Mouse (Mus musculus) activated CD4-positive, CD25-positive, alpha-beta regulatory T cell, adult 4 months (primary cell): Measurements from ENCODE around the gene Gprin2. TPM values are rescaled to one million over a fixed set of nuclear protein-coding genes. Genes with fewer than 3 reads are reported as not detected.

Source experiments
- ATAC-seq: one replicate; pipeline ENCODE4 v1.8.0; 2017
- polyA plus RNA-seq, 2 experiments: library from polyadenylated mRNA; unstranded; fragments of 100-300 nt; shearing (Covaris generic); gene quantifications; one replicate each; pipeline ENCODE4 v1.2.1; 2017

Gene Gprin2
- not detected for polyA plus RNA-seq

DNA sequence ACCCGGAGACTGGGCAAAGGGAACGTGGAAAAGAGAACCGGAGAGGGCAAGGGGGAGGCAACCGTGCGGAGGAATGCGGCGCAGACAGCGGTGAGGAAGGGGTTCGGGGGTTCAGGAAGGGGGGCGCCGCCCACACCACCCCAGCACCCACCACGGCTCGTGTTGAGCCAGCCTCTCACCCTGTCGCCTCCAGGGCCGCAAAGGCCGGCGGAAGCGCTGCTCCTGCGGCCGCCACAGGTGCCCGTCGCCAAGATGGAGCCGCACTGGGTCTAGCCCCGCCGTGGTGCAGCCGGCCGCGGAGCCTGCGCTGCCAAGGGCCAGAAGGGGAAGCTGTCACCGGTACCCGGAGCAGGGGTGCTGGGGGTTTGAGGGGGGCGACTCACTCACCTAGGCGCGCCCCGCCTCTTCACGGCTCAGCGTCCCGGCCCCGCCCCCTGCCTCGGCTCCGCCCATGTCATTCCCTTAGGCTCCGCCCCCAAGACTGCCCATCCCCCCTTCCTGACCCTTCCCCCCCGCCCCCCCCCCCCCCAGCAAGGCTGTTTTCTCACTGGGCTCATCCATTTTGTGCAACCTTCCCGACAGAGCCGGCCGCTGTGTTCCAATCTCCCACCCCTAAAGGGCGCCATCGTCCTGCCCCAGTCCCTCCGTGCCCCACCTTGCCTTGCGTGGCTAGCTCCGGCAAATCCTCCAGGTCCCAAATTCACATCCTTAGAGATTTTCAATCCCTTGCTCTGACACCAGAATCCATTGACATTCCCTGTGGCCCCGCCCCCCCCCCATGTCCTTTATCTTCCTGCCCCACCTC is at the start of gene Gprin2:
Gene Gprin2 (minus strand): TSS at position 423 of the 805 bp plus-strand sequence.
- no peak for ATAC-seq

DNA sequence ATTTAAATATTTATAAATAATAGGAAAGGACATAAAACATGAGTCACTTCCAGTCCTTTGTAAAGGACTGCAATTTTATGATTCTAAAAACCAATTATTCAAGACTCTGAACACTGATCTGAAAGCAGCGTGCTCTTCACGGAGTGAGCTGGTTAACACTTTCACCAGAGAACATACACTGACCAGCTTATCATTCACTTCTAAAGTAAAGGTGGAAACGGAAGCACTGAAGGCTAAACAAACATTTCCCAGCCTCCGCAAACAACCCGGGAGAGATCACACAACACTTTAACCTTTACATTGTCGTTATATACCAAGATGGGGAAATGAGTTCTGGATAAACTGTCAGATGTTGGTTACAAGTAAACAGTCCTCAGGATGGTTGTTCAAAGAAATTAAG is 39.2 kb upstream of the Gprin2 start:
- no peak for ATAC-seq

DNA sequence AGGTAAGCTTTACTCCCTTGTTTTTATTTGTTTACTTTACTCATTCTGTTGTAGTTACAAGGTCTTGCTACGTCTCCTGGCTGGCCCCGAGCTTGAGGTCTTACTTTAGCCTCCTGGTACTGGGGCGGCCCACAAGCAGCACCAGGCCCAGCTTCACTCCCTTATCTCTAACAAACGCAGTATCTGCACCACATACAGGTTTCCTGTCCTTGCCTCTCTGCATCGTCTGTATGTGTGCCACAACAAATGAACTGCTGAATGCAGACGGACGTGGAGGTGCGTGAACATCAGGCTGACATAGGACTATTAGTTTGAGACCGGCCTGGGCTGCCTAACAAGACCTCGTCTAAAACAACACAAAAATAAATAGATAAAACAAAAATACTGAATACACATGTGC is 38.8 kb upstream of the Gprin2 start:
- ATAC-seq: no peak

DNA sequence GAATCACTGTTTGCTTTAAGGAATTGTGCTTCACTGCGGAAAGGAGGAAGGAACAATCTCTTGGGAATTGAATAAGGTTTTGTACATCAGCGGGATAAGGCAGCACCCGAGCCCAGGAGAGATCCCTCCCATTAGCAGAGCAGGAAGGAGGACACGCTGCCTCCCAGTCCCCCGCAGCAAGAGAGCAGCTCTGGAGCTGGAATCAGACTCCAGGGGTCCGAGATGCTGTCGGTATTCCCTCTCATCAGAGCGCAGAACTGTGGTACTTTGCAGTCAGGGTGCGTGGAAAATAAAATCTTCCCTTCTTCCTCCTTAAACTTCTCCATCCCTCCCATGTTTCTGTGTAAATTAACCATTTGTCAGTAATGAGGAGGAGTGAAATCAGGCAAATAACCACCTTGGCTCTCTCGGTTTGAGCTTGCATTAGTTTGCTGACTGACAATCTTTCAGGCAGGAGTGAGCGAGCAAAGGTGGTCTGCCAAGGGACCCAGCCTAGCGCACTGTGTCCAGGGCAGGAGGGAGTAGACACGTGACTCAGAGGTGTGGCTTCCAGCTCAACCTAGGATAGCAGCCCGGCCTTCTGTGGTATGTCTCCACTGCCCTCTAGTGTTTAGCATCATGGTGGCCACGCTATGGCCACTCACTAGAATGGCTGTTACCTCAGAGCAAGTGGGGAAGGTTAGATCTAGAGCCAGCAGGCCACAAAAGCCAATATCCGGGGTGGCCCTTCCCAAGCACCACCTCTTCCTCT is 33.4 kb upstream of the Gprin2 start:
- ATAC-seq: no peak

DNA sequence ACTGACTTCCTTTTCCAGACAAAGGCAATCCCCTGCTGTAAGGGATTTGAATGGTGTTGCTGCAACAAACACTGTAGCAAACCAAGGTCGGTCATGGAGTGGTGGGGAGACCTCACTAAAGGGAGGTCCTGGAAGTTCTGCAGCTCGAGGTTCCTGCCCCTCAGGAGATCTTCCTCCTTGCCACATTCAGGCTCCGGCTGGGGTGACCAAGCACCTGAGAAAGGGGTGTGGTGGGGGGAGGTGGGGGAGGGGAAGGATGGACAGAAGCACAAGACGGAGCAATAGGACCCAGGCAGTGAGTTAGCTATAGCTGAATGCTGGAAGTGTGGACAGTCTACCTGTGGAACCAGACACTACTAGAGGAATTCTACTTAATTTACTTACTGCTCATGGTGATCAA is 32.4 kb upstream of the Gprin2 start:
- ATAC-seq: no peak

DNA sequence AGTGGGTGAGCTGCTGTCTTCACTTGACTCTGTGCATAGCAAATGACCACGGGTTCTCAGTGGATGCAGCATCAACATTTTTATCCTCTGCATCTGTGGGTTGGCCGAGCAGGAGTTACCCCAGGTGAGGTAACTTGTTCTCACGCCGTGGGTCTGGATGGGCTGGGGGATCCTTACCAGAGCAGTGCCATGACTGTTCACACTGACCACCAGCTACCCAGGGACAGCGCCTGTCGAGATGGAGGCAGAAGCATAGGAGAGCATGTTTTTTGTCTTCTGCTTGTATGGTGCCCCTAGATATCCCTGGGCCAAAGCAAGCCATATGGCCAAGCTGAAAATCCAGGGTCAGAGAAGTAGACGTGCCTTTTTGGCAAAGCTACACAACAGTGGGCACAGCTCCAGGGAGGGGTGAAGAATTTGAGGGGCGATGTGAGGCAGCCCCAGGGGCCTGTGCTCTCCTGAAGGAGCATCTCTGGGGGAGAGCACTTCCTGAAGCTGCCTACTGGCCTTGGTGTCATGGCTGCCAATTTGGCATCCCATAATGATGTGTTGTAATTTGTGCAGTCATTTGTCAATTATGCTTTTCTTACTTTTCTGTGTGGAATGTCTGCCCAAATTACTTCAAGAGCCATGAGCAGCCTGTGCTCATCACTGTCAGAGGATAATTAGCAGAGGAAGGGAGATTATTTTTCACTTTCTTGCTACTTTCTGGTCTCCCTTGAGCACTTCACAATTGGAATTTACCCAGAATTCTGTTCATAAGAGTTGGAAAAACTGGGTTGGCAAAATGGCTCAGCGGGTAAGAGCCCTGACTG is 31.6 kb upstream of the Gprin2 start:
- no peak for ATAC-seq

DNA sequence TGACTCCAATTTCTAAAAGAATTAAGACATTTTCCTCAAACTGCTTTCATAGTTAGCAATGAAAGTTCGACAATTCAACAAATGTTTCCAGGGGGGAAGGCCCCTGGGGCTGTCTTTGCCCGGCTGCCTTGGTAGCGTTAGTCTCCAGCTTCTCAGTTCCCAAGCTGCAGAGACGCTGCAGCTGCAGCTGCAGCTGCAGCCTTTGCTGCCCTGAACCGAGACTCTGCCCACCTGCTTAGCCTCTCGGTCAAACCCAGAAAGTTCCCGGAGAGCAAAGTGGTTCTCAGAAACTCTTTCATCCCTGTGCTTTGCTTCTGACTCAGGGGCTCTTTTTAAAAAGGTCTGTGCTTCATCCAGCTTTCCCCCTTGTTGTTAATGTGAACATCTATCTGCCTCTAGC is 30.9 kb upstream of the Gprin2 start:
- no peak for ATAC-seq

DNA sequence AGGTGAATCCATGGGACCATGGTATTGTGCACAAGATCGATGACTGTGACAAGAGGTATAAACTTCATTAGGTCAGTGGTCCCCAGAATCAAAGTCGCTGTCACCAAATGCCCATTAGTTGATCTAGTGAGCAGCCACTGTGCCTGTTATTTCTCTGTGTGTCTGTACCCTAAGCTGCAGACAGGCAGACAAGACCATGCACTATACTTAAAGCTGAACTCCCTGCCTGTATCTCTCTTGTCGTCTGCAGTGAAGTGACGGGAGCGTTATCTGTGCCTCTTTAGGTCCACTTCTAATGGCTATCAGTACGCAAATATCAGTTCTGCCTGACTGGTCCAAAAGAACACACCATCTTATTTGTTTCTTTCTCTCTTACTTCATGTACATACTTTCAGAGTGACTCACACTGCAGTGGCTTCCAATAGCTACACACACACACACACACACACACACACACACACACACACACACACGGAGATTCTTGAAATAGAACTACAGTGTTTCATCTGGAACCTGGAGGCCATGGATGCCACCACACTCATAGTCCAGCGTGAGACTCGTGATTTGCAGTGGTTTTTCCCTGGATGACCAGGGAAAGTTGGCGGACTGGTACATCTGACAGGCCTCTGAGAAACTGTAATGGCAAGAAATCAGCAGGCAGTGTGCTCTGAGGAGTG is 27.5 kb upstream of the Gprin2 start:
- no peak for ATAC-seq

DNA sequence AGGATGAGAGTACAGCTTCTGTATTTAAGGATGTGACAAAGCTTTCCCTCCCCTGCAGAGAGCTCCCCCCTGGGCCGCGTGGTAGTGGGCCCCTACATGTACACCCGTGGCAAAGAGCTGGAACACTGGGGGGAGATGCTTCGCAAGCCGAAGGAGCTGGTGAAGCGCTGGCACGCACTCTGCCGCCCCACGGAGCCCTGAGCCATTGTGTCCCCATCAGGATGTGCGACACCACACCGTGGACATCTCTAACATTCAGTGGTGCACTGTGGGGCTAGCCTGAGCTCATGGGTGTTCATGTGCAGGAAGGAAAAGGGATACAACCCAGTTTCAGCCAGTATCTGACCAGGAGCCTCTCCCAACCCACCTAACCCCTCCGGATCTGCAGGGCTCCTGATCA is 26.5 kb upstream of the Gprin2 start:
- ATAC-seq: no peak

DNA sequence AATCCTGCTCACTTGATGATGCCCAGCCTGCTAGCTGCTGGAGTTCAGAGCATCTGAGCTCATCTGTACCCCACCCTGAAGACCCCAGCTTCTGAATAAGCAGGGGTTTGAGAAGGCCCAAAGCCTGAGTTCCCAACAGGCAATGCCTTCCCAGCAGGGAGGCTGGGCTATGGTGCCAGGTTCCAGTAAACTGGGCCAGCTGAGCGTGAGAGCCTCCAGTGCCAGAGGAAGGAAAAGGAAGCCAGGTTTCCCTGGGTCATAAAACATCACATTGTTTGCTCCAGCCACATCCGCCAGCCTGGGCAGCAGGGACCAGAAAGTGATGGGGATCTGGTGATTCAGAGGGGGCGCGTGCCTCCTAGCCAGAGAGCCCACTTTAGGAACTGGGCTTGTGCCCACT is 25.1 kb upstream of the Gprin2 start:
- ATAC-seq: no peak

DNA sequence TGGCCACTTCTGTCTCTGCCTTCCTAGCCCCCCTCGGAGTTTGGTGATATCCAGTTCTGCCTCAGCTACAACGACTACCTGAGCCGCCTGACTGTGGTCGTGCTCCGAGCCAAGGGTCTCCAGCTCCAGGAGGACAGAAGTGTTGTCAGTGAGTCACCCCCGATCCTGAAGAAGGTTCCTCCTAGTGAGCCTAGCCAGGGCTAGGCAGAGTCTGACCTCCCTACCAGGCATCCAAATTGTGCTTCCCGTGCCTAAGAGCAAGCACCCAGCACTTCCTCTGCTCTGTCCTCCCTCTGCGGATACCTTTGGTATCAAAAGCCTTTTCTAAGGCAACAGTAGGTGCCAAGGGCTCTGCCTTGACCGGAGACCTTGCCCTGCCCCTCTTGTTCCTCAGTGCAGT is 24.5 kb upstream of the Gprin2 start:
- ATAC-seq: no peak

DNA sequence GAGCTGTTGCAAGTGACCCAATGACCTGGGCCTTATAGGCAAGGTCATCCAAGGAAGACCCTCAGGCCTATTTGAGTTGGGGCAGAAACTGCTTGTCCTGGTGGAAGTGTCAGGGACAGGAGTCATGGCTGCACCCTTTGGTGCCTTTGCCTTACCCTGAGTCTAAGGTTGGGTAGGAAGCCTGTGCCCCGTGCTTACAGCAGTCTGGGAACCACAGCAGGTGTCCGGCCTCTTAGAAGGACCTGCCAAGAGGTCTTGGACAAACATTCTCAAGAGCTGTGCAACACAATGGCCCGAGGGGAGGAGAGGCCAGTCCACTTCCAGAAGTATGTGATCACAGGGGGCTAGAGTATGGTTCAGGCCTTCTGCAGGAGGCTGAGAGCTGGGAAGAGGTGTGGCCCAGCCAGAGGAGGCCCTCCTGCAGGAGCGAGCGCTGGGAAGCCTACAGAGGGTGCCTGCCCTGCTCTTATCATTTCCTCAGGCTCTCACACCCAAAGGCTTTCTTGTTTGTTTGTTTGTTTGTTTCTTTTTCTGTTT is 22.0 kb upstream of the Gprin2 start:
- ATAC-seq: no peak

DNA sequence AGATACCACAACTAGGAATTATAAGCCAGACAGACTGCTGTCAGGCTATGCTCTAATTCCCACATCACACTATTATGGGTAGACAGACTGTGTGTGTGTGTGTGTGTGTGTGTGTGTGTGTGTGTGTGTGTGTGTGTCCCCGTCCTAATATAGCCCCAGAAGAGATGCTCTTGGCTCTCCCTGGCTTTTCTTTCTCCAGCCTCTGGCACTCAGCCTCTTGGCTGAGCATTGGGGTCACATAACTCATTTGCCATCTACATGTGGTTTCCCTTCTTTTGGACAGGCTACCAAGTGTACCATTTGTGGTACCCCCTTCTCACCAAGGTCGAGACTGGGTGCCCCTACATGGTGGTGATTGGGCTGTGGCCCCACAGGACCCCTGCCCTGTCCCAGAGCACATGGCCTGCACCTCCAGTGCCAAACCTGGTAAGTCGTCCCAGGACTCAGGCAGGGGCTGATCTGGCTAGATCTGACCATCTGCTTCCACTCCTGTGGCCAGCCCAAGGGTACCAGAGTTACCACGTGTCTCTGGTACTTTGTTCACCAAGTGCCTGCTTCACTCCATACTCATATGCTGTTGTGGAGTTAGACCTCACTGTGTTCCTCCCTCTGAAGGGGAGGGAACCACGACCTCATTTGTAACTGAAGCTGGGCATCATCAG is 20.1 kb upstream of the Gprin2 start:
- ATAC-seq: no peak

DNA sequence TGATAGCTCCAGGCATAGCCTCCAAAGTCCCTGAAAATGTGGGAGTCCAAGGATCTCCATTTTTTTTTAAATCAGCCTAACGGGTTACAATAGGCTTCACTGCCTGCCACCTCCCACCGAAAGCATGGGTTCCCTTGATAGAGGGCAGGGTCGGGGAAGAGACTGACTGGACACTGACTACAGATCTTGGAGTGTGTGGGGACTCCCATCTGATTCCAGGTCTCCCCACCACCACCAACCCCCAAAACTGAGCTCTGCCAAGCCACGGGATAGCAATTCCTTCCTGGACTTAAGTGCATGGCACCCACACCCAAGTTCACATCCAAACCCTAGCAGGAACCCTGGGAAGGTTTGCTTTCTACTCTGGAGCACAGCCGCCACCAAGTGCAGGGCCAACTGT is 19.0 kb upstream of the Gprin2 start:
- no peak for ATAC-seq

DNA sequence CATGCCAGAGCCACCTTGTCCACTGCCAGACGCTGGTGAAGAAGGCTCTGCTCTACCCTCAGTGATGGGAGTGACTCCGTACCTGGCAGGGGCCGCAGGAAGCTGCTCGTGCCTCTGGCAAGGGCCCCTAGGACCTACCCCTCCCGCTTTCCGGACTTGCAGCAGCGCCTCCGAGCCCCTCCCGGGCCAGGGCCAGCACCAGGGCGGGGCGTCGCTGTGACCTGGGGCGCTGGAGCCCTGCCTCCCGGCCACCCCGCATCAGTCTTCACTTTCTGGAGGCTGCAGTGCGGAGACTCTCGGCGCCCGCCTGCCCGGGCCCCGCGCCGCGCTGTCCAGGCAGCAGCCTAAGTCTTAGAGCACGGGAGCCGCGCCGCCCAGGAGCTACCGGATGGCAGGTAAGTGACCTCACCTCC is 18.3 kb upstream of the Gprin2 start:
- ATAC-seq: no peak

DNA sequence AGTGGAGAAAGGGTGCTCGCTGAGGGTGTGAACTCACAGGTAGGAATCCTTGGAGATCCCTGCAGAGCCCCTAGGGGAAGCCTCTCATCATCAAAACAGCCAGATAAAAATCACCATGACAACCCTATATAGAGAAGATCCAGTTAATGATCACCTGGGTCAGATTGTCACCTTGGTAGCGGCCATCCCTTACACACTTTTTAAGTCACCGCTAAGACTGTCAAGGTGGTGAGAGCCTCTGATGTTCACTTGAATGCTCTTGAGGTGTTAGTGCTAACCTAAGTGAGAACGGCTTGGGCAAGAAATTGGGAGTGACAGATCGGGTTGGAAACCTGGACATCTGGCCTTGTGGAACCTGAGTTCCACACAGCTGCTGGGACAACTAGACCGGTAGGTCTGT is 17.8 kb upstream of the Gprin2 start, which contains the start of gene Syt15:
Gene Syt15 (plus strand): TSS at position 301 of the 400 bp plus-strand sequence.
- no peak for ATAC-seq

DNA sequence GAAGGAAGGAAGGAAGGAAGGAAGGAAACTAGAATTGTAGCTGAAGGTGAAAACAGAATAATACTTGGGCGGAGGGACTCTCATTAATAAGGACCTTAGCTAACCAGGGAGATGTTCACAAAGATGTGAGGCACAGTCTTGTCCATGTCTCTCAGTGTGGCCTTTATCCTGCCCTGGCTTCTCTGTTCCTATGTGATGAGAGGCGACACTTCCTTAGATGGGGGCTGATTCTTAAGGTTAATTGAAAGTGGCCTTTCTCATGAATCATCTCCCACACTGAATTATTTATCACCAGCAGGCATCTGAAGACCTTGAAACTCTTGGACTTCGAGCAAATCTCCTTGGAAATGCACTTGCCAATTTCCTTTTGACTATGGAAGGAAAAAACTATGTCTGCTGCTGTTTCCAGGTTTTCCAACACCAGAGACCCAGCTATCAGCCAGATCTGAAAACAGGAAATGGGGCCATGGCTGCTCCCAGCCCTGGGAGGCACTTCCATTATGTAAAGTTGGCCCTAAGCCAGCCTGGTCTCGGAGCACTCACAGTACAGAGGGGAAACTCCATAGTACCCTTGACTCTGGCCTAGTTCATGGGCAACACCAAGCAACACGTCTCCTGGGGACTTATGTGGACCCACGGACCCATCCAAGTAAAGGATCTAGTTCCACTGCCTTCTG is 14.1 kb upstream of the Gprin2 start:
- ATAC-seq: no peak

DNA sequence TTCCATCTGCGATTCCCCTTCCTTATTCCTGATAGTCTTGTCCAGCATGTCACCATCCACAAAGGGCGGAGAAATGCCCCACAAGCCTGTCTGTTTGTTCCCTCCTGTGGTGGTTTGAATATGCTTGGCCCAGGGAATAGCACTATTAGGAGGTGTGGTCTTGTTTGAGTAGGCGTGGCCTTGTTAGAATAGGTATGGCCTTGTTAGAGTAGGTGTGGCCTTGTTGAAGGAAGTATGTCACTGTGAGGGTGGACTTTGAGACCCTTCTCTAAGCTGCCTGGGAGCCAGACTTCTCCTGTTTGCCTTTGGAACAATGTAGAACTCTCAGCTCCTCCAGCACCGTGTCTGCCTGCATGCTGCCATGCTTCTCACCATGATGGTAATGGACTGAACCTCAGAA is 8.5 kb upstream of the Gprin2 start:
- no peak for ATAC-seq

DNA sequence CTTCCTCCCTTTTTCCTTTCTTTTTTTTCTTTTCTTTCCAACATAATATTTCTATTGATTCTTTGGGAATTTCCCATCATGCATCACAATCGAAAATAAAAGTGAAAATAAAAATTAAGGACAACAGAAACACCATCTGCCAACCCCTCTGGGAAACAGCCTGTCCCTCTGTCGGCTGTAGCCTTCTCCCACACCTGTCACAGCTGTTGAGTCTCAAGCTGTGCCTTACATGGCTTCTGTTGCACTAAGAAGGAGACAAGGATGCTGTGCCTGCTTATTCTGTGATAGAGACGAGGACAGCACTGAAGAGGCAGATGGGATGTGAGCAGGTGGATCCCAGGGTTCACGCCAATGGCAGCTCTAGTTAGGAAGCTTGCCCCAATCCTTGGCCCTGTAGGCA is 7.6 kb upstream of the Gprin2 start:
- no peak for ATAC-seq

DNA sequence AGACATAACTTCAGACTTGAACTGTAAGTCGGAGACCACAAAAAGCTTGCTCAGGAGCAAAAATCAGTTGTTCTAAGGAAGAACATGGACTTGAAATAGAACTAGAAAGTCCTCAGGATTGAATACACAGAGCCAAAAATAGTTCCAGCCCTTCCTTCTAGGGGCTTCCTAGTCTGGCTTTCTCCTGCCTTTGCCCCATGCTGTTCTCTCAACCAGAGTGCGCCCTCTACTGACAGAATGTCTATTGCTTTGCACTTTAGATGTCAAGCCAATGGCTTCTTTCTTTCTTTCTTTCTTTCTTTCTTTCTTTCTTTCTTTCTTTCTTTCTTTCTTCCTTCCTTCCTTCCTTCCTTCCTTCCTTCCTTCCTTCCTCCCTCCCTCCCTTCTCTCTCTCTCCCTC is 7.2 kb upstream of the Gprin2 start:
- ATAC-seq: no peak

DNA sequence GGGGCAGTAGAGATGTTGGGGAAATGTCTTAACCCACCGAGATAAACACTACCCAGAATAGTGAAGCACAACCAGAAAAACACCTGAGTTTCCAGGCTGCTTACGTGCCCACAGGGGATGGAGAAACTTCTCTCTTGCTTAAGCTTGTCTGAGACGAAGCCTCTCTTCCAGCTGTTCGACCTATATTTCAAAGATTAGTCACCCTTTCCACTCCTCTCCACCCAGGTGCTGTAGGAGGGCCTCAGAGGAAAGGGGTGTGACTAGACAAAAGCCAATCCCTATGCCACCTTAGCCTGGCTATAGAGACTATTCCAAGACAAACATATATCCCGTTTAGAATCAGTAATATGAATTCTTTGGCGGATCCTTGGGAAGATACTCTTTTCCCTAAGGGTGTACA is 6.5 kb upstream of the Gprin2 start:
- ATAC-seq: no peak
